Mouse (Mus musculus): ENCODE measurements around the gene Mef2d.

DNA sequence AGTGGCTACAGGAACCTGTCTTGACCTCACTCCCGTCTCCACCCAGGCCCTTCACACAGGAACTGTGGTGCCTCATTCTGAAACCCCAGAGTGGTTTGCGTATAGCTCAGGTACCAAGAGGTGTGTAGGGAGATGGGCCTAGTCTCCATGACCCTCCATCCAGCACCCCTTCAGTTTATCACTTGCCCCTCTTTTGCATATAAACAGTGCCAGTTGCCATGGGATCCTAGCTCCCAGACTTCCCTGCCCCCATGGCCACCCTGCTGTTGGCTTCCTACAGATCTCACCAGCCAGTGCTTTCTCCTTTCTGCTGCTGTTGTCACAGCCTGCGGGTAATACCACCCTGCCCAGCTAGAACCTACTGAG, 8.8 kb downstream of the Mef2d start:
- TF ChIP-seq CTCF (IDR thresholded peaks at IDR 0.05; ENCODE audit: low read depth) (no peak), EP300 (IDR thresholded peaks at IDR 0.05; ENCODE audit: low read depth) (no peak)

All from liver, embryonic 14.5 days (tissue).